Mouse (Mus musculus) cortical plate, adult 2 months (tissue): Measurements from ENCODE around the gene Nrxn3.

ENCODE experiments used
- CTCF ChIP-seq: fragments of 200-500 bp; IDR thresholded peaks from 2 replicates; pipeline ENCODE4 v1.5.1; 2011; ENCODE audit warnings: mild to moderate bottlenecking, control low read depth, low read length; ENCODE audit not compliant: insufficient read depth; ENCODE audit errors: extremely low read depth
- POLR2A ChIP-seq: fragments of 200-500 bp; IDR thresholded peaks from 2 replicates; pipeline ENCODE4 v1.6.1; 2011; ENCODE audit warnings: mild to moderate bottlenecking, low read length, control low read depth; ENCODE audit not compliant: insufficient read depth; ENCODE audit errors: extremely low read depth

DNA sequence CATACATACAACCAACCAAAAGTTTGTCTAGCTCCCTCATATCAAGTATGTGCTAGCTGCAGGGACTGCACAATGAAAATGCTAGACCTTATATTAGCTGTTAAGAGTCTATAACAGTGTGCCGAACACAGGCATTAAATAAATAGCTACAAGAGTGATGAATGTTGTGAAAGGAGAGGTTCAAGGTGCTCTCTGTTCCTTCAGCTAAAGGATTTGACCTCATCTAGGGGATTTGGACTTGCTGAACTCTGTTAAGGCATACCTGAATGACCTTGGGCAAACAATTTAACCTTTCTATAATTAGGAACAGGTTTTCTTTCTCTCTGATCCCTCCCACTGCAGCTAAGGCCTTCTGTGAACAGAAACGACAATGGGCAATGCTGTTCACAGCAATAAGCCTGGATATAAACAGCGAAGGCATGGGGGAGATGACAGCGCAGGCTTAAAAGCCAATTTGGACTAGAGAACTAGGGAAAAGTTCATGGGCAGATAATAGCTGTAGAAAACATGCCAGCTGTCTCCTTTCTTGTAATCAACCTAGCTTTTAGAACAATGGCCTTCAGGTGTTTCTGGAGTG lies 839.4 kb downstream of the Nrxn3 start:
- no peak for TF ChIP-seq CTCF
- TF ChIP-seq POLR2A, result no peak
